Mouse (Mus musculus): ENCODE measurements at regions not wholly inside any gene's neighbourhood (a gene's known extent, or its start where the extent isn't known, plus 50 kb on each side); places are given as distances from the start of the nearest gene placed in this dataset.

DNA sequence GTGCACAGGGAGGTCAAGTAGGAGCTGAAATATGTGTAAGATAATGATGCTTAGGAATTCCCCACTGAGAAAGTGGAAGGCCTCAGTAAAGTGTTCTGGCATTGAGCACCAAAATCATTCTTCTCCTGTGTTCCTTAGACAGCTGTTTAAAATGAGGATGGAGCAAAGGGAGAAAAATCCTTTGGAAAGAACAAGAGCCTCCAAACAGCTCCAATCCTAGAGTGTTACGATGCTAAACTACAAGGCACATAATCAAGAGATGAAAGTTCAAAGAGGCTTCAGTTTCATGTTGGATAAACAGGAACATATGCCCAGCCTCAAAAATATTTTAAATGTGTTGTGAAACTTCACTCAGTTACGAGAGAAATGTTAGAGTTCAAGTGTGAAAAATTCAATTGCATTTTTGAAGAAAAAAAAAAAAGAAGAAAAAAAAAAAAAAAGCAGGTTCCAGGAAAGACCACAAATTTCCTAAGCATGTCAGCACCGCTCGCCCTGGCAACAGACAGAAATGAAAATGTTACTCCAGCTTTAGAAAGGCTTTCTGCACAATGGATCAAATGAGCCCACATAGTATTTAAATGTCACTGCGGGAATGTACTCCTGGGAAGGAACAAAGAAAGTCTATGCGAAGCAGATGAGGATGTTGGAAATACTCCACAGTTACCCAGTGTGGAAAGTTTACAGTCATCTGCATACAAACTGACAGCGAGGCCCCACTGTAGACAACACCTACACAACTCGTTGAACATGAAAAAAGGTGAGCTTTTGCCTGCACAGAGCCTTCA, 116.5 kb upstream of the Prkd1 start:
- Histone ChIP-seq H3K9ac (no peak overlapping the region), H3K4me2 (replicated peaks) (no peak overlapping the region), H3K4me1 (0 out of 2 replicates have a peak, but pooled peaks cover 3% of the 10 kb centered on the region), H3K9me3 (no peaks in the 10 kb centered on the region), H3K4me3 (no peak overlapping the region), H3K27ac (0 out of 2 replicates have a peak overlapping the region, but pooled peaks have one; percentile 50), H3K27me3 (no peaks in the 10 kb centered on the region), H3K36me3 (no peaks in the 10 kb centered on the region)
- no peak for ATAC-seq (ENCODE audit: insufficient number of reproducible peaks, insufficient read depth, low FRiP score, low TSS enrichment)
- WGBS = 47% methylated on average over 8 of the region's 8 CpGs

DNA sequence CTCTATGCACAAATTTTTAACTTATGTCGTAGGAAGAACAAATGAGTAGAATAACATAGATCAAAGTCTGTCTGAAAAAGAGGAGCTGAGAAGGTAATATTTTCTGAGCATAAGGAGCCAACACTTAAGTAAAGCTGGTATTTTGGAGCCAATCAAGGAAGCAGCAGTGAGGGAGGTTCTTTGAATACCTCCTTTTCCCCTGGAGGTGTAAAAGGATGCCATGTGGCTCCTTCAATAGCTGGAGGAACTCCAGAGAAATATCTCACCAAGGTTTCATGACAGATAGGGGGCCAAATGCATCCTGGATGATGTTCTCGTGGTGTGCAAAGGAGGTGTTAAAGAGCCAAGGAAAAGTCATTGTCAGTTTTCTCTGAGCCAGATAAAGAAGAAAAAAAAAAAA, 115.6 kb upstream of the Prkd1 start:
- Histone ChIP-seq H3K27ac (no peak overlapping the region), H3K36me3 (no peaks in the 10 kb centered on the region), H3K27me3 (no peaks in the 10 kb centered on the region), H3K9me3 (no peaks in the 10 kb centered on the region), H3K9ac (no peak overlapping the region), H3K4me3 (no peak overlapping the region), H3K4me1 (0 out of 2 replicates have a peak, but pooled peaks cover 3% of the 10 kb centered on the region), H3K4me2 (replicated peaks) (no peak overlapping the region)
- no peak for ATAC-seq (ENCODE audit: insufficient number of reproducible peaks, insufficient read depth, low FRiP score, low TSS enrichment)
- WGBS = 66% methylated on average over 2 of the region's 2 CpGs

DNA sequence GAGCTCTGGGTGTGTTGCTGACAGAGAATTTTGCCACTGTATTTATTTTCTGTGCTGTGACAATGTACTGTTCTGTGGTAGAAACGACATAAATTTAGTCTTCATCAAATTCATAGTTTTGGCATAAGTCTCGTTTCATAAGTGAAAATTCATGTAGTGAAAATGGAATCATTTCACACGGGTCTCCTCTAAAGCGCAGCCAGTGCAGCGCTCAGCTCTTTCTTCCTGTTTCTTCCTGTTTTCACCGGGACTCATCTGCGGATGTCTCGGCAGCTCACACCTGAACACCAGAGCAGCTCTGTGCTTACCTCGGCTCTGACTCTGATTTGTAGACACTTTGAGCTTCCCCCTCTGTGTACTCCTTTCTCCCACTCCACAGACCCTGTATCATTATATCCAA, 85.2 kb upstream of the Prkd1 start:
- no peak for ATAC-seq (ENCODE audit: insufficient number of reproducible peaks, insufficient read depth, low FRiP score, low TSS enrichment)
- WGBS = 76% methylated on average over 9 of the region's 9 CpGs
- no peak overlapping the region for H3K27ac ChIP-seq

DNA sequence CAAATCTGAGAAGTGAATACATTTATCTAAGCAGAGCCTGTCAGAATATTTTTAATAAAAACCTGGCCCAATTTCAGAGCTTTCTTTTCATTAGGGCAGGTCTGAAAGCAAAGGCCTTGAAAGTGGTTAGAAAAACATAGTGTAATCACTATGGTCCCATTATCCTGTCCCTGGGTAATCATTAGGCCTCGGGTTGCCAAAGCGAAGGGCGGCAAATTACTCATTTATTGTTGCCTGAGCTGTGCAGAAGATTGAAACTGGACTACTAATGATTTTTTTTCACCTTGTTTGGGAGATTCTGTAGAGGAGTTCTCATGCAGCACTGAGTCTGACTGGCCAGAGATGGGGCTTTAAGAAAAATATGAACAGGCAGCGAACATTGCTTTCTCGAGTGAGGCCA, 63.7 kb upstream of the Prkd1 start:
- H3K9ac ChIP-seq = no peak overlapping the region
- H3K4me1 ChIP-seq = no peaks in the 10 kb centered on the region
- WGBS = 50% methylated on average over 5 of the region's 5 CpGs
- H3K9me3 ChIP-seq = no peaks in the 10 kb centered on the region
- H3K27me3 ChIP-seq = no peaks in the 10 kb centered on the region
- no peaks in the 10 kb centered on the region for H3K36me3 ChIP-seq
- H3K4me2 ChIP-seq (replicated peaks) = no peak overlapping the region
- no peak overlapping the region for H3K27ac ChIP-seq
- ATAC-seq (ENCODE audit: insufficient number of reproducible peaks, insufficient read depth, low FRiP score, low TSS enrichment) = no peak
- H3K4me3 ChIP-seq = no peak overlapping the region

More for the DNA sequence above, 85.2 kb upstream of the Prkd1 start:
- H3K9ac ChIP-seq = no peak overlapping the region
- H3K4me1 ChIP-seq = no peaks in the 10 kb centered on the region
- no peaks in the 10 kb centered on the region for H3K9me3 ChIP-seq
- no peak overlapping the region for H3K4me3 ChIP-seq
- no peaks in the 10 kb centered on the region for H3K36me3 ChIP-seq
- H3K27me3 ChIP-seq = no peaks in the 10 kb centered on the region
- H3K4me2 ChIP-seq (replicated peaks) = no peak overlapping the region

DNA sequence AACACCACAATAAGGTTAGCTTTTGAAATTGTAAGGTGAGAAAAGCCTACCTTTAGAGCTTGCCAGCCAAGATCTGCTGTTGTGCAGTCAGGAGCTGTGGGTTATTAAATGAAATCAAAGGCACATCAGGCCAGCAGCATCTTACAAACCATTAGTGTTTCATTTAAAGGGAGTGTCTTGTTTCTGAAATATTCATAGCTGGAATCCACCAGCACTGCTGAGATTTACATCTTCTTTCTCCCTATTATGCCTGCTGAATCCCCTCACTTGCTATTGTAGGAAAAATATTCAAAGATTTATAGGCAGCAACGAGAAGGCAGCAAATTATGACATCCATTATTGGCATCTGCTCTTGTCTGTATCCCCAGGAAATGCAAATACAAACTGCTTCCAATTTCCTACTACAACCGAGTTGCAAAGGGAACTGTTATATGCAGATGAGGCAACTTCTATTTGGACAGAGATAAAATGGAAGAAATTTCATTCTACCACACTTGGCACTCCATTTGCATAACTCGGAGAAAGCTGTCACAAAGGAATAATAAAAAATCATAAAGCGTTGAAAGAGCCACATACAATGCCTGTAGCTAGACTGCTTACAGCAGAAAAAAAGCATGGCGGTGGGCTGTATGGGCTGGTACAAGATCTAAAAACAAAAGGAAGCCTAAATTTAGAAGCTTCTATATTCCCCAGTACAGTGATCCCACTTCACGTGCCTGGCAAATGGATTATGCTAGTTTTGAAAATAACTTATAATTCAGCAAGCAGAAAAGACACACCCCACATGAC, 60.3 kb upstream of the Prkd1 start:
- Histone ChIP-seq H3K4me2 (replicated peaks) (no peak overlapping the region), H3K27me3 (no peaks in the 10 kb centered on the region), H3K27ac (no peak overlapping the region), H3K36me3 (no peaks in the 10 kb centered on the region), H3K9me3 (no peaks in the 10 kb centered on the region), H3K4me1 (no peaks in the 10 kb centered on the region), H3K4me3 (no peak overlapping the region), H3K9ac (no peak overlapping the region)
- ATAC-seq (ENCODE audit: insufficient number of reproducible peaks, insufficient read depth, low FRiP score, low TSS enrichment) = no peak
- 81% methylated on average over 6 of the region's 6 CpGs for WGBS

DNA sequence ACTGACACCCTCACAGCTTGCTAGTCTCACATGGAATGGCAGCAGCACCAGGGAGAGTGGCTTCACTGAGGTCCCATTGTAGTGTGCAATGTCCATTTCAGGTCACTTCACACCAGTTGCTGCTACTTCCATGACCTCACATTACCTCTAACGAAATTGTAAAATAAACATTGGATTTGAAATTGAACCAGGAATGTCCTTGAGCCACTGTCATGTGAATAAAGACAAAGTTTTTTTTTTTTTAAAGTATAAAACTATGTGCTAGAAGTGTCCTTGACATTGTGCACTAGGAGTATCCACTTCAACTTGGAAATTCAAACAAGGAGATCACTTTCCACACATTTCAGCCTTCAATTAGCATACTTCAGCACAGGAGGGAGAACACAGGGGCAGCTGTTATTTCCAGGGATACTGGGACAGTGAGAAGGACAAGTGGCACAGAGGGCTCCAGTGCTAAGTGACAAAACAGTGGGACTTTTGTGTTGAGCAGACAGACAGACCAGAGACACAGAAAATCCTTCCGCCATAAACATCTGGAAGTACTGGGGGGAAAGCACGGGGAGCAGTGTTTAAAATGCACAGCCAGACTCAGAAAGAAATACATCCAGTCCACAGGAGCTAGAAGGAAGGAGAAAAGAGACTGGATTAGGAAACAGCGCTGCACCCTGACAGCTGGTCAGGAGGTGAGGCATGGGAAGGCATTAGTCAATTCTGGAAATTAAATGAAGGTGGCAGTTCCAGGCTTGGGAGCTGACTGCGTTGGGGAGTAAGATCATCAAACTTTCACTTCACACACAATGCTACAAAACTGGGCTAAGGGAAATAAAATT, 49.9 kb upstream of the Prkd1 start:
- no peak overlapping the region for H3K4me3 ChIP-seq
- no peak for ATAC-seq (ENCODE audit: insufficient number of reproducible peaks, insufficient read depth, low FRiP score, low TSS enrichment)
- 29% methylated on average over 5 of the region's 5 CpGs for WGBS
- no peaks in the 10 kb centered on the region for H3K9me3 ChIP-seq
- H3K4me1 ChIP-seq = peaks cover 11% of the 10 kb centered on the region; the same call in 1 of the 2 replicates
- H3K4me2 ChIP-seq (replicated peaks) = no peak overlapping the region
- no peaks in the 10 kb centered on the region for H3K27me3 ChIP-seq
- H3K27ac ChIP-seq = no peak overlapping the region
- no peak overlapping the region for H3K9ac ChIP-seq
- no peaks in the 10 kb centered on the region for H3K36me3 ChIP-seq
